Mouse (Mus musculus) ES-Bruce4 (cell line): Measurements from ENCODE around the gene Xylt2. TPM values are rescaled to one million over a fixed set of nuclear protein-coding genes. Genes with fewer than 3 reads are reported as not detected.
A peak's percentile ranks its signal among the peaks of the same experiment; 100 is the strongest.

ENCODE experiments used
- H3K27ac ChIP-seq: 2 replicates; pipeline ENCODE4 v1.5.1; 2012; ENCODE audit warnings: low read length, inconsistent platforms; ENCODE audit not compliant: insufficient read depth
- H3K27me3 ChIP-seq: 2 replicates; pipeline ENCODE4 v1.6.1; 2012; ENCODE audit warnings: mild to moderate bottlenecking, low read length, inconsistent platforms; ENCODE audit not compliant: control insufficient read depth, poor library complexity, insufficient read depth, severe bottlenecking
- H3K36me3 ChIP-seq: 2 replicates; pipeline ENCODE4 v1.6.1; 2012; ENCODE audit warnings: inconsistent platforms, mild to moderate bottlenecking, low read length, moderate library complexity; ENCODE audit not compliant: control insufficient read depth, poor library complexity, insufficient read depth, severe bottlenecking
- H3K4me1 ChIP-seq: one replicate; pipeline ENCODE4 v1.8.1; 2011; ENCODE audit warnings: low read length; ENCODE audit not compliant: control insufficient read depth, insufficient read depth
- H3K4me3 ChIP-seq: 2 replicates; pipeline ENCODE4 v1.5.1; 2011; ENCODE audit warnings: low read depth, mild to moderate bottlenecking, low read length
- H3K9ac ChIP-seq: 2 replicates; pipeline ENCODE4 v1.6.1; 2012; ENCODE audit warnings: low read depth, mild to moderate bottlenecking, inconsistent platforms; ENCODE audit not compliant: poor library complexity, severe bottlenecking
- H3K9me3 ChIP-seq: replicated peaks from 2 replicates; pipeline ENCODE4 v1.6.1; 2012; ENCODE audit warnings: mild to moderate bottlenecking, low read length, inconsistent platforms; ENCODE audit not compliant: control insufficient read depth, poor library complexity, insufficient read depth, severe bottlenecking
- CTCF ChIP-seq: IDR thresholded peaks from one replicate; pipeline ENCODE4 v1.8.1; 2011; ENCODE audit warnings: low read depth, low read length
- EP300 ChIP-seq: IDR thresholded peaks from 2 replicates; pipeline ENCODE4 v1.6.1; 2011; ENCODE audit warnings: low read depth, low read length; ENCODE audit not compliant: insufficient read depth
- POLR2A ChIP-seq: IDR thresholded peaks from one replicate; pipeline ENCODE4 v1.8.1; 2011; ENCODE audit warnings: low read length; ENCODE audit not compliant: insufficient read depth
- polyA plus RNA-seq: library from polyadenylated mRNA; stranded (reverse); fragments of >200 nt; gene quantifications from 2 replicates; pipeline ENCODE4 v1.2.4, GENCODE M21; 2011; ENCODE audit warnings: low read depth; ENCODE audit not compliant: missing spikeins, insufficient read depth, insufficient read length

Xylt2 gene
- polyA plus RNA-seq, 1 experiment = 20.1 TPM

- no peak overlapping the region for H3K4me3 ChIP-seq
- H3K9me3 ChIP-seq = no peaks in the 10 kb centered on the region
- H3K4me1 ChIP-seq = no peaks in the 10 kb centered on the region
- no peak overlapping the region for H3K9ac ChIP-seq
- H3K27me3 ChIP-seq = no peaks in the 10 kb centered on the region
- no peak for TF ChIP-seq EP300
- no peak for TF ChIP-seq CTCF
- TF ChIP-seq POLR2A = no peak
- peaks cover 49% of the 10 kb centered on the region for H3K36me3 ChIP-seq
- no peak overlapping the region for H3K27ac ChIP-seq
Observed at GRCm38 (mm10) chr11:94644461-94645219, 32.7 kb downstream of the Xylt2 start.

DNA sequence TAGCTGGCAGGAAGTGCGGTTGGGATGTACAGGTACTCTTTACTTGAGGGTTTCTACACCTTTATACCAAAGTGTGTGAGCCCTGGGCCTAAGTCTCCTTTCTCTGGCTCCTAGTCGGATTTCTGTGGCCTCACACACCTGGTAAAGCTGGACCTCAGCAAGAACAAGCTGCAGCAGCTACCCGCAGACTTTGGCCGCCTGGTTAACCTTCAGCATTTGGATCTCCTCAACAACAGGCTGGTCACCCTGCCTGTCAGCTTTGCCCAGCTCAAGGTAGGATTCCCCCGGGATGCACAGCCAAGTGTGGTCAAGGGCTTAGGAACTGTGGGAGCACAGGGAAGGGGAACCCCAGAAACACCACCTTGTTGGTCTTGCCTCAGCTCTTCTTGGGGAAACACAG, 42.9 kb downstream of the Xylt2 start:
- Histone ChIP-seq H3K27me3 (no peaks in the 10 kb centered on the region), H3K4me3 (no peak overlapping the region), H3K9me3 (no peaks in the 10 kb centered on the region), H3K4me1 (no peaks in the 10 kb centered on the region), H3K27ac (no peak overlapping the region), H3K36me3 (peaks cover 65% of the 10 kb centered on the region), H3K9ac (no peak overlapping the region)
- TF ChIP-seq CTCF (no peak), EP300 (no peak), POLR2A (no peak)

GRCm38 (mm10) chr11:94632988-94633387, 44.3 kb downstream of the Xylt2 start:
- peaks cover 51% of the 10 kb centered on the region for H3K36me3 ChIP-seq

DNA sequence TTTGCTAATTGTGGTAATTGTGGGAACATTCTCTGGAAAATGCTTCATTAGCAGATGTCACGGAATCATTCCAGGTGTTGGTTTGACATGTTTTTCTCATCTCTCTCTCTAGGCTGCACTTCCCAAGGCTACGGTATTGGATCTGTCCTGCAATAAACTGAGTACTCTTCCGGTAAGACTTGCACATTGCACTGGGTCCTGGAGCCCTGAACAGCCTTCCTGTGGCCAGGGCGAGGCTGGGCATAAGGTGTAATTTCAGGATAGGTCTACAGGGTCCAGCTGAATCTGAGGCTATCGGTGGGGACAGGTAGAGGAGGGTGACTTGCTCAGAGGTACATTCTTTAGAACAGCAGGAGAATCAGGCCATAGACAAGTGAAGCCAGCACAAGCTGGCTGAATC, 45.3 kb downstream of the Xylt2 start:
- Histone ChIP-seq H3K36me3 (peaks cover 42% of the 10 kb centered on the region), H3K4me1 (no peaks in the 10 kb centered on the region), H3K9me3 (no peaks in the 10 kb centered on the region), H3K4me3 (no peak overlapping the region), H3K27ac (no peak overlapping the region), H3K9ac (no peak overlapping the region), H3K27me3 (no peaks in the 10 kb centered on the region)
- TF ChIP-seq EP300 = no peak
- no peak for TF ChIP-seq POLR2A
- TF ChIP-seq CTCF = no peak

More at GRCm38 (mm10) chr11:94632988-94633387, 44.3 kb downstream of the Xylt2 start:
- Histone ChIP-seq H3K9me3 (no peaks in the 10 kb centered on the region), H3K9ac (no peak overlapping the region), H3K27me3 (no peaks in the 10 kb centered on the region), H3K4me3 (no peak overlapping the region), H3K27ac (no peak overlapping the region), H3K4me1 (no peaks in the 10 kb centered on the region)
- no peak for TF ChIP-seq EP300
- no peak for TF ChIP-seq POLR2A
- no peak for TF ChIP-seq CTCF

- no peaks in the 10 kb centered on the region for H3K4me1 ChIP-seq
- no peaks in the 10 kb centered on the region for H3K27me3 ChIP-seq
- H3K9ac ChIP-seq = peak overlapping the region; percentile 80
- no peaks in the 10 kb centered on the region for H3K9me3 ChIP-seq
- TF ChIP-seq POLR2A (no peak), CTCF (no peak), EP300 (no peak)
- peaks cover 26% of the 10 kb centered on the region for H3K36me3 ChIP-seq
- H3K27ac ChIP-seq = peak overlapping the region; percentile 32
- H3K4me3 ChIP-seq = peak overlapping the region; percentile 90
Observed at GRCm38 (mm10) chr11:94630199-94631011, 46.9 kb downstream of the Xylt2 start.

- Histone ChIP-seq H3K9ac (peak overlapping the region; percentile 80), H3K4me1 (no peaks in the 10 kb centered on the region), H3K4me3 (peak overlapping the region; percentile 90), H3K27ac (0 out of 2 replicates have a peak overlapping the region, but pooled peaks have one; percentile 12), H3K36me3 (peaks cover 20% of the 10 kb centered on the region), H3K9me3 (no peaks in the 10 kb centered on the region), H3K27me3 (no peaks in the 10 kb centered on the region)
- TF ChIP-seq EP300 = no peak
- no peak for TF ChIP-seq CTCF
- TF ChIP-seq POLR2A = no peak
Observed at GRCm38 (mm10) chr11:94629884-94630198, 47.5 kb downstream of the Xylt2 start.
